Mouse (Mus musculus) CD4-positive, CD25-positive, alpha-beta regulatory T cell, adult 2 months (primary cell): Measurements from ENCODE around the gene Npr1.

Source experiments
- DNase-seq: peaks from one replicate; pipeline ENCODE4 v3.0.0-alpha.2; 2012; ENCODE audit warnings: low read depth, low spot score

The Npr1 gene

GRCm38 (mm10) chr3:90437131-90437530 lies 28.5 kb downstream of the Npr1 start:
- no peak for DNase-seq

GRCm38 (mm10) chr3:90434073-90434730 lies 31.5 kb downstream of the Npr1 start:
- DNase-seq = no peak

GRCm38 (mm10) chr3:90433381-90434020 lies 32.2 kb downstream of the Npr1 start, which contains the start of gene Ints3:
TSS of gene Ints3 (minus strand) at chr3:90433622.
- peak; percentile 99 for DNase-seq

GRCm38 (mm10) chr3:90432811-90433219 lies 32.9 kb downstream of the Npr1 start:
- no peak for DNase-seq

- no peak for DNase-seq
Observed at GRCm38 (mm10) chr3:90432348-90432747, 33.3 kb downstream of the Npr1 start.

- no peak for DNase-seq
Observed at GRCm38 (mm10) chr3:90429576-90429975, 36.1 kb downstream of the Npr1 start.

- DNase-seq = no peak
Observed at GRCm38 (mm10) chr3:90428186-90428585, 37.5 kb downstream of the Npr1 start.

GRCm38 (mm10) chr3:90427574-90427973 lies 38.1 kb downstream of the Npr1 start:
- DNase-seq = no peak

- no peak for DNase-seq
Observed at GRCm38 (mm10) chr3:90425499-90425898, 40.2 kb downstream of the Npr1 start.

GRCm38 (mm10) chr3:90423549-90423948 lies 42.1 kb downstream of the Npr1 start:
- no peak for DNase-seq

- no peak for DNase-seq
Observed at GRCm38 (mm10) chr3:90420696-90421095, 45.0 kb downstream of the Npr1 start.

GRCm38 (mm10) chr3:90413011-90413396 lies 52.7 kb downstream of the Npr1 start:
- DNase-seq = no peak

GRCm38 (mm10) chr3:90412312-90413010 lies 53.2 kb downstream of the Npr1 start:
- peak; percentile 82 for DNase-seq

GRCm38 (mm10) chr3:90408721-90409120 lies 56.9 kb downstream of the Npr1 start:
- no peak for DNase-seq

GRCm38 (mm10) chr3:90406414-90406813 lies 59.3 kb downstream of the Npr1 start:
- DNase-seq = no peak

GRCm38 (mm10) chr3:90404609-90405008 lies 61.1 kb downstream of the Npr1 start:
- DNase-seq = no peak

- no peak for DNase-seq
Observed at GRCm38 (mm10) chr3:90404121-90404520, 61.5 kb downstream of the Npr1 start.

GRCm38 (mm10) chr3:90400993-90401392 lies 64.7 kb downstream of the Npr1 start:
- DNase-seq = no peak
